Mouse (Mus musculus): ENCODE measurements around the gene Tnnt2.

GRCm38 (mm10) chr1:135893377-135893776 lies 57.2 kb downstream of the Tnnt2 start:
- TF ChIP-seq CTCF (IDR thresholded peaks at IDR 0.05) (no peak), POLR2A (IDR thresholded peaks at IDR 0.05; ENCODE audit: insufficient read depth, low read depth, low read length) (no peak), EP300 (IDR thresholded peaks at IDR 0.05; ENCODE audit: insufficient read depth, low read depth, low read length) (no peak)

Data from heart, adult 2 months (tissue).